Mouse (Mus musculus) forebrain, postnatal 0 days (tissue): ENCODE measurements around the gene Plpp1. TPM values are rescaled to one million over a fixed set of nuclear protein-coding genes. Genes with fewer than 3 reads are reported as not detected.

Source experiments
- ATAC-seq: fragments of 200-750 bp; cut with Nextera tagmentation; 2 replicates; pipeline ENCODE4 v1.8.0; 2017; ENCODE audit warnings: mild to moderate bottlenecking, moderate library complexity
- DNase-seq: peaks from one replicate; pipeline ENCODE4 v3.0.0-alpha.2; 2015
- H3K27ac ChIP-seq: fragments of 300-500 bp; sonication (generic); 2 replicates; pipeline ENCODE4 v1.5.1; 2014; ENCODE audit warnings: low read depth, mild to moderate bottlenecking, antibody characterized with exemption, low read length, moderate library complexity, mixed read lengths
- H3K27me3 ChIP-seq: fragments of 300-500 bp; sonication (generic); 2 replicates; pipeline ENCODE4 v1.6.1; 2014; ENCODE audit warnings: mild to moderate bottlenecking, low read length, mixed read lengths; ENCODE audit not compliant: insufficient read depth
- H3K36me3 ChIP-seq: fragments of 300-500 bp; sonication (generic); 2 replicates; pipeline ENCODE4 v1.6.1; 2014; ENCODE audit warnings: mild to moderate bottlenecking, moderate library complexity; ENCODE audit not compliant: insufficient read depth
- H3K4me1 ChIP-seq: fragments of 300-500 bp; sonication (generic); 2 replicates; pipeline ENCODE4 v1.6.1; 2014; ENCODE audit warnings: antibody characterized with exemption; ENCODE audit not compliant: insufficient read depth
- H3K4me2 ChIP-seq: fragments of 300-500 bp; sonication (generic); 2 replicates; pipeline ENCODE4 v1.6.1; 2014; ENCODE audit warnings: low read depth, mild to moderate bottlenecking, moderate library complexity
- H3K4me3 ChIP-seq: fragments of 300-500 bp; sonication (generic); 2 replicates; pipeline ENCODE4 v1.5.1; 2014; ENCODE audit warnings: low read depth, low read length, mixed read lengths
- H3K9ac ChIP-seq: fragments of 300-500 bp; sonication (generic); 2 replicates; pipeline ENCODE4 v1.6.1; 2014; ENCODE audit warnings: mild to moderate bottlenecking
- H3K9me3 ChIP-seq: fragments of 300-500 bp; sonication (generic); 2 replicates; pipeline ENCODE4 v1.6.1; 2016; ENCODE audit warnings: low read length
- CTCF ChIP-seq: sonication (generic); IDR thresholded peaks from 2 replicates; pipeline ENCODE4 v1.5.1; 2016; ENCODE audit warnings: antibody characterized with exemption, control low read depth, low read depth
- WGBS: fragments of 180-500 bp; shearing (Covaris S2); extraction: QIAGEN DNeasy Blood & Tissue Kit; methylation state at CpG from one replicate; pipeline ENCODE4 v1.1.7; 2014; 5-methylcytosine and 5-hydroxymethylcytosine counted together
- polyA plus RNA-seq: library from polyadenylated mRNA; unstranded; fragments of >200 nt; fragmentation: Nextera tagmentation; extraction: Ambion mirVana; gene quantifications from 2 replicates; pipeline ENCODE4 v1.2.1, GENCODE M21; 2015
- total RNA-seq: library from RNA; depleted of rRNA; stranded (reverse); fragments of >200 nt; gene quantifications from 2 replicates; pipeline ENCODE4 v1.2.3, GENCODE M21; 2014

The Plpp1 gene
- total and polyA plus RNA-seq, 2 experiments from 2014 or later = 44.4 to 68.0 TPM

DNA sequence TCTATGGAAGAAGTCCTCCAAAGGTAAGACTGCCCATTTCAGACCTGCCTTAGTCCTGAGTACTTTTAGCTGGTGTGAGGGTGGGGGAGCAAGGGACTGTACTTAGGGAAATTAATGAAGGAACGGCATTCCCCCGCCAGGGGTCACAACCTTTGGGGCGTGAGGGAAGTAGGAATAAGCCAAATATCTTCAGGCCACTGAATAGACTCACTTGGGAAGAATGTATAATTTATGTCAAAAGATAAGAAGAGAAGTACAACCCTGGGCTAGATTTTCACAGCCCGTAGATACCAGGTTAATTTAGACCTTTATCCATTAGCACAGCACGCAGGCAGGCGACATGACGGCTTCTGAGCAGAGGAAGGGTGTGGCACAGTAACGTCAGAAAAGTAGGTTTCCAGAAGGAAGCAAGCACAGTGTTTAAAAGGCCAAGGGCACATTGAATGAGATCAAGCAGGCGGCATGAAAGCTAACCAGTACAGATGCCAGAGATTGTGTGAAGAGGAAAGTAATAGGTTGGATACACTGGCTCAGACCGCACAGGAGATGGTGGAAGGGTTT is 37.0 kb upstream of the Plpp1 start:
- no peak overlapping the region for H3K4me3 ChIP-seq
- DNase-seq (no peak), ATAC-seq (no peak)
- whole genome bisulfite sequencing = 82% methylated on average over 10 of the region's 10 CpGs
- H3K9ac ChIP-seq = no peak overlapping the region
- no peak for TF ChIP-seq CTCF
- H3K4me1 ChIP-seq = no peaks in the 10 kb centered on the region
- no peaks in the 10 kb centered on the region for H3K36me3 ChIP-seq
- H3K4me2 ChIP-seq = no peak overlapping the region
- H3K27me3 ChIP-seq = no peaks in the 10 kb centered on the region
- no peak overlapping the region for H3K27ac ChIP-seq
- 0 out of 2 replicates have a peak, but pooled peaks cover 12% of the 10 kb centered on the region for H3K9me3 ChIP-seq

- Histone ChIP-seq H3K9me3 (0 out of 2 replicates have a peak, but pooled peaks cover 16% of the 10 kb centered on the region), H3K4me1 (no peaks in the 10 kb centered on the region), H3K4me2 (no peak overlapping the region), H3K27ac (no peak overlapping the region), H3K4me3 (no peak overlapping the region), H3K36me3 (no peaks in the 10 kb centered on the region), H3K27me3 (no peaks in the 10 kb centered on the region), H3K9ac (no peak overlapping the region)
- no peak for TF ChIP-seq CTCF
- no peak for DNase-seq
- 73% methylated on average over 5 of the region's 5 CpGs for WGBS
- no peak for ATAC-seq
These were observed 36.0 kb upstream of the Plpp1 start for GRCm38 (mm10) chr13:112764556-112764955.

DNA sequence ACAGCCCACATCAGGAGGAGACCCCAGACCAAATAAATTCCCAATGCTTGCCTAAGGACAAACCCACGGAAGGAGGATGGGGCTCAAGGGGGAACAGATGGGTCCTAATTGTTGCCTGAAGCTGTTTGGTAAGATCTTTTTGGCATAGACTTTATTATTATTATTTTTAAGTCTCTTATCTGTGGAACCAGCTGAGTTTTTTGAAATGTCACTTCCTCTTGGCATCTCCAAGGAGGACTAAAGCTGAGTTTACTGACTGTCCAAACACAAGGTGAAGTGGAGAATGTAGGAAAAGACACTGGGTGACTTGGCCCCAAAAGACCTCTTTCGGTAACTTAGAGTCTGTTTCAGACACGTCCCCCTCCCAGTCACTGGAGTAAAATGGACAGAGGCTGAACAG is 34.9 kb upstream of the Plpp1 start:
- no peak for TF ChIP-seq CTCF
- 92% methylated on average over 3 of the region's 3 CpGs for WGBS
- Histone ChIP-seq H3K27me3 (no peaks in the 10 kb centered on the region), H3K9ac (no peak overlapping the region), H3K4me2 (no peak overlapping the region), H3K27ac (no peak overlapping the region), H3K4me3 (no peak overlapping the region), H3K36me3 (no peaks in the 10 kb centered on the region), H3K4me1 (no peaks in the 10 kb centered on the region), H3K9me3 (0 out of 2 replicates have a peak, but pooled peaks cover 16% of the 10 kb centered on the region)
- DNase-seq (no peak), ATAC-seq (no peak)

DNA sequence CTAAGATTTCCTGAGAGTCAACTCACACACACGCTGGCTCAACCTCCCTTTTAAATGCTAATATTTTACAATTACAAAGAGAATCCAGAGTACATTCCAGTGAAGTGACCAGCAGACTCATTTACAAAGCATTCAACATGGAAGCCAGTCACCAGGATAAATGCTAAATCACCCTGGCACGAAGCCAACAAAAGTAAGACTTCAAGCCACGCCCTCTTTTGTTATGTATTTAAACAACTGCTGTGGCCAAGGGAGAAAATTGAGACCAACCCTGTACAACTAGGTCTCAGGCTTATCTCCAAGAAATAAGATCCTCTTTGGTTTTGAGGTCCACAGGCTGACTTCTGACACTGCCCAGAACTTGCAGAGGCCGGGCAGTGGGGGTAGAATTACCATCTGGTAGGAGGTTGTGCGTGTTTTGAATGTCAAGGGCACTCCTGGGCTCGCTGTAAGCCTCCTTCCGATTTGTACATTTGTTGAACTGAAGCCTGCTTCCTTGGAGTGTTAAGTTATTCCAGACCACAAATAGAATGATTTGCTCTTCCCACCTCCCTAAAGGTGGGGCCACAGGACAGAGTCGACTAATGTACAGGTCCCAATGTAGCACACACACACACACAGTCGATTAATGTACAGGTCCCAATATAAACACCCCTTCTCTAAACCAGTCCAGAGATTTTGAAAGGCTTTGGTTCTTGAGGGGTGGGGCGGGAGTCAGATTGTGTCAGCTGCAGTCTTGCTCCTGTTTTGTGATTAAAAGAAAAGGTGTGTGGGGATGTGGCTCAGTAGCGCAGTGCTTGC is 29.9 kb upstream of the Plpp1 start:
- WGBS = 33% methylated on average over 11 of the region's 11 CpGs
- no peaks in the 10 kb centered on the region for H3K27me3 ChIP-seq
- DNase-seq (no peak), ATAC-seq (peak; percentile 23; the same call in 1 of the 2 replicates)
- no peak overlapping the region for H3K9ac ChIP-seq
- H3K9me3 ChIP-seq = 0 out of 2 replicates have a peak, but pooled peaks cover 16% of the 10 kb centered on the region
- no peak overlapping the region for H3K4me3 ChIP-seq
- no peak for TF ChIP-seq CTCF
- no peak overlapping the region for H3K4me2 ChIP-seq
- no peaks in the 10 kb centered on the region for H3K4me1 ChIP-seq
- H3K27ac ChIP-seq = no peak overlapping the region
- no peaks in the 10 kb centered on the region for H3K36me3 ChIP-seq

GRCm38 (mm10) chr13:112771447-112772208 is 29.0 kb upstream of the Plpp1 start:
- Histone ChIP-seq H3K4me3 (no peak overlapping the region), H3K4me2 (no peak overlapping the region), H3K27ac (no peak overlapping the region), H3K36me3 (no peaks in the 10 kb centered on the region), H3K4me1 (no peaks in the 10 kb centered on the region), H3K9ac (no peak overlapping the region), H3K9me3 (0 out of 2 replicates have a peak, but pooled peaks cover 13% of the 10 kb centered on the region), H3K27me3 (no peaks in the 10 kb centered on the region)
- no peak for ATAC-seq
- 50% methylated on average over 15 of the region's 15 CpGs for WGBS
- DNase-seq = no peak
- TF ChIP-seq CTCF = no peak

DNA sequence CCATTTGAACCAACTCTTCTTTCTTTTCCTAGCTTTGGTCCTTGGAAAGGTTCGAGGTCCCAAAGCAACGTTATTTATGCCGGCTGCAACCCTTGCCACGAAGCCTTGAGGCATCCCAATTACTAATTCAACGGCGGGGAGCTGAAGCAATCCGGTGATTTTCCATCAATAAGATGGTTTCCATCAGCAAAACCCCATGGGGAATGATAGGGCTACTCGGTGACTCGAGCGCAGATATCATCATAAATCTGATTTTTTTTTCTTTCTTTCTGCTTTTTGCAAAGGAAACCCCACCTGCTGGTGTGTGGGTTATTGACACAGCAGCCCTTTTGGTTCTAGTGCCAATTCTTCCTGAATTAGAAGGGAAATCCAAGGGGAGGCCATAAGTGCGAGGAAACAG is 28.3 kb upstream of the Plpp1 start:
- WGBS = 72% methylated on average over 11 of the region's 11 CpGs
- Histone ChIP-seq H3K4me2 (no peak overlapping the region), H3K9ac (no peak overlapping the region), H3K4me3 (no peak overlapping the region), H3K36me3 (no peaks in the 10 kb centered on the region), H3K27ac (no peak overlapping the region), H3K27me3 (no peaks in the 10 kb centered on the region), H3K4me1 (no peaks in the 10 kb centered on the region), H3K9me3 (0 out of 2 replicates have a peak, but pooled peaks cover 8% of the 10 kb centered on the region)
- TF ChIP-seq CTCF = no peak
- ATAC-seq (no peak), DNase-seq (no peak)
